Mouse (Mus musculus): ENCODE data around the gene Rpl3.

Rpl3 gene

DNA sequence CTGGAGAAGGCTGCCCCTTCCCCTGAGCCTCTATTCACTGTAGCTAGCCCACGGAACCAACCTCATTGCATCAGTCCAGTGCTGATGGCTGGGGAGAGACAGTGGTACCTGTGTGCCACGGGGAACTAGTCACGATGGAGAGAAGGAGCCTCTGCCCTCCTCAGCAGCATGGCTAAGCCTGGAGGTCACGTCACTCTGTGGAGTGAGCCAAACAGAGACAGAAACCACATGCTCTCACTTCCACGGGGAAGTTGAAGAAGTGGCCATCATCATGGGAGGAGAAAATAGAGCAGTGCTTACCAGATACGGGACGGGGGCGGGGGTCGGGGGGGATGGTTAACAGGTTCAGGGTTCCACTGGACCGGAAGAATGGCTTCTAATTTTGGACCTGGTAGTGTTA, 61.3 kb downstream of the Rpl3 start:
- no peak for DNase-seq

DNA sequence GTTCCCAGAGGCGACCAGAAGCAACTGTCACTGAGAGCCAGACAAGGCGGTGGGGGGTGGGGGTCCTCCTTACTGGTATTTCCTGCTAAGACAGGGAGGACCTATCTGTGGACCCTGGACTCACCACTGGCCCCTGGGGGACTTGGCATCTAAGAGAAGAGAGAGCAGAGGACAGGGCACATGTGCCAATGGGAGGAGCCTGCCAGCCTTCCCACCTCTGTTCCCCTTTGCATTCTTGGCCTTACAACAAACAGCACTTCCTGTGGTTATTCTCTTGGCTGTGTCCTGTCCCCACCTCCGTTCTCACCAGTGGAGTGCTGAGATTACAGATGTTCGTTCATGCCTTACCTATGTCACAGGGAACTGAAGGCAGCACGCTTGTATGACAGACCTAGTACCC, 62.8 kb downstream of the Rpl3 start:
- no peak for DNase-seq
